Mouse (Mus musculus) kidney, postnatal 25 days (tissue): Measurements from ENCODE around the gene Olfr837.
"Not testable (repeated sequence)": the region's sequence is repeated elsewhere in the genome, so short reads cannot be mapped to it uniquely, and the experiment has no call there.

Experiments
- DNase-seq, 2 experiments: peaks; one replicate each; pipeline ENCODE4 v3.0.0; 2021; ENCODE audit warnings: mixed read lengths in 2 of 2

Olfr837 gene

DNA sequence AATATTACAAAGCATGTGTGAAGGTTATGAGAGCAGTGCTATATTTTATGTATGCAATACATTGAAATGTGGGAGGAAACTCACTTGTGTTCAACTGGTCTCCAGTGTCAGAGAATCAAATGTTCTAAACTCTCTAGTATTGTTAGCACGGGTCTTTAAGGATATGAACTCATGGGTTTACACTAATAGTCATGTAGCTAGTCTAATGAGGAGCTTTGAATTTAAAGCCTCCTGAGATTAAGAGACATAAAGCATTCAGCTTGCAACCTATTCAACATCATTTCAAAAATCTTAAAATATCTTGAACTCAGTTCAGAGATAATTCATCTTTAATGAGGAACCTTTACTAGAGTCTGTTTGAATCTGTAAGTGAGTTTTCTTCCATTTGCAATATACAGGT is at the start of gene Olfr837:
TSS of gene Olfr837 (plus strand) at position 301 of the 400 bp plus-strand sequence.
- DNase-seq = no peak

DNA sequence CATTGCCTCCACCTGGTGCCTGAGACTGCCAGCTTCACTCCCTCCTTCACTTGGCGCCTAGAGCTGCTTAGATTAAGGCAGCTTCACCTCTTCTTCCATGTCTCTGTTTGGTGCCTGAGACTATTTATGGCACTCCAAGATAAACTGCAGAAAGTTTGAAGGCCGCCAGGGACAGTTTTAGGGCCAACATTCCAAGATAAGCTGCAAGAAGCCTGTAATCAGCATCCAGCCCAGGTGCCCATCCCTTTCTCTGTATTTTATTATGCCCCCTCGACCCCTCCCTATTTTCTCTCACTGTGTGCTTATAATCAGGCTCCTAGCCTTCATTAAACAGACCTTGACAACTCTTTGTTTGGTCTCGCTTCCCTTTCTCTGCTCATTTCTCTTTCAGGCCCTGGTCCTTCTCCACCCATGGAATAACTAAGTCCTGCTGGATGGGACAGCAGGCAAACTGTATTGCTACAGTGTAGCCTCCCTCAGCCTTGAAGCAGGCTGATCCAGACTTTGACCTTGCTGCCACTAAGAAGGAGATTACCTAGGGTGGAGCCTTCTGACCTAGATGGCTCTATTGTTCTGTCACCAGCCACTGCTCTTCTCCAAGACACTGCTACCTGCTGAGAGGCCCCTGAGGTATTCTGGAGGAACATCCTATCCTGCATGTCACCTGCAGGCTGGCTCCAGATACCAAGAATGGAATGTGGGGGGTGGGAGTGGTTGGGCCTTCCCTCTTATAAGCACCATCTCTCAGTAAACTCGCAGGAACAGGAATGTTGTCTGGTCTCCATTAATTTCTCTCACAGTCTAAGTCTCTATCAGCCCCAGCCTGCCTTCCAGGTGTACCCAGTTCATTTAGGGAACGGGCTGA is 43.0 kb upstream of the Olfr837 start:
- not testable (repeated sequence) for DNase-seq

DNA sequence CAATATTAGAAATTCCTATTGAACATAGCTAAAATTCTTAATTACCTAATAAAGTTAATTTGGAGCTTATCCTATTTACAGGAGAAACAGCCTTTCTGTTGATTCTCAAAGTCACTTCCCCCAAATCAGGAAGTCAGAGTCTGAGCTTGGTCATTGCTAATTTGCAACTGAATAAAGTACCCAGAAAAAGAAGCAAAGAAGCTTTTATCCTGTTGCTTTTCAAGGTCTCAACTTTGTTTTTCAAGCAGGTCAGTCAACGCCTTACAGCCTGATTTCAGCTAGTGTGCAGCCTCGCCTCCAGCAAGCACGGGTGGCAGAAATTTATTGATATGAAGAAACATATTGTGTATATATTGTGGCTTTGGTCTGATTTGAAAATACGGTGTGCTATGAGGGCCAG is 38.8 kb upstream of the Olfr837 start:
- no peak for DNase-seq

DNA sequence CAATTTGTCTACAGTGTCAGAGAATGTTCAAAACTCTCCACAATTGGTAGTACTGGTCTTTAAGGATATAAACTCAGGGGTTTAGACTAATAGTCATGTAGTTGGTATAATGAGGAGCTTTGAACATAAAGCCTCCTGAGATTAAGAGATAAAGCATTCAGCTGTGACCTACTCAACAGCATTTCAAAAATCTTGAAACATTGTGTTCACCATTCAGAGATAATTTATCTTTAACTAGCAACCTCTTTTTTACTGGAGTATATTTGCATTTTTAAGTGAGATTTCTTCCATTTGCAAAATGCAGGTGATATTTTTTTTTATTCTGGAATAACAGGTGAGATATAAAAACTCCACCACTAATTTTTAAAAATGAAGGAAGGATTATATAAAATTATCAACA is 16.0 kb upstream of the Olfr837 start, which contains the start of gene Olfr836:
TSS of gene Olfr836 (plus strand) at position 301 of the 400 bp plus-strand sequence.
- no peak for DNase-seq

DNA sequence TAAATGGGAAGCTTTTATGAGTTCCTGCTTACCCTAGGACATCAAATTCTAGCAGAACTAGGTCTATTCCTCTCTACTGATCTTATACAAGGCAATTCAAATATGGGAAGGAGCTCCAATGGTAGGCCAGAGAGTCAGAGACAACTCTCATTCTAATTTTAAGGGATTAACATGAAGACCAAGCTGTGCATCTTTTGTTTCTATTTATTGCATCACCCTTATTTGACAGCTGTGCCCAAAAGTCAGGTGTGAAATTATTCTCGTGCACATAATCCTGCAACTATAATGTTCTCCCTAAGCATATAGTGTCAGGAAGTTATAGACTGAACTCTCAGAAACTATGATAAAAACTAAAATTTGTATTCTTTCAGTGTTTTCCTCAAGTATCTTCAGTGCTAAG is 41.1 kb downstream of the Olfr837 start, which contains the start of gene Olfr839-ps1:
TSS of gene Olfr839-ps1 (minus strand) at position 101 of the 400 bp plus-strand sequence.
- no peak for DNase-seq
